Mouse (Mus musculus) C2C12 (cell line): Measurements from ENCODE around the gene Adgrb2.

Experiments used
- CEBPB ChIP-seq: IDR thresholded peaks from one replicate; pipeline ENCODE4 v1.6.1; 2011; ENCODE audit warnings: low read depth, mild to moderate bottlenecking, control low read depth, moderate library complexity
- CTCF ChIP-seq: IDR thresholded peaks from one replicate; pipeline ENCODE4 v1.5.1; 2011; ENCODE audit not compliant: control insufficient read depth, insufficient read depth, insufficient read length
- FOSL1 ChIP-seq: IDR thresholded peaks from one replicate; pipeline ENCODE4 v1.8.0; 2011; ENCODE audit warnings: mild to moderate bottlenecking, low read length; ENCODE audit not compliant: poor library complexity, insufficient read depth, severe bottlenecking
- MAX ChIP-seq: IDR thresholded peaks from one replicate; pipeline ENCODE4 v1.6.1; 2011; ENCODE audit warnings: mild to moderate bottlenecking, control low read depth
- MYOD1 ChIP-seq: IDR thresholded peaks from one replicate; pipeline ENCODE4 v1.6.1; 2011; ENCODE audit warnings: low read depth; ENCODE audit not compliant: control insufficient read depth, insufficient read length
- MYOG ChIP-seq: IDR thresholded peaks from one replicate; pipeline ENCODE4 v1.6.1; 2011; ENCODE audit not compliant: control insufficient read depth, insufficient read length; ENCODE audit errors: extremely low read depth
- USF1 ChIP-seq: IDR thresholded peaks from one replicate; pipeline ENCODE4 v1.6.1; 2011; ENCODE audit warnings: low read depth, mild to moderate bottlenecking, control low read depth, moderate library complexity

GRCm38 (mm10) chr4:129970168-129970567, 14.5 kb upstream of the Adgrb2 start:
- TF ChIP-seq CTCF (no peak), USF1 (no peak), FOSL1 (no peak), MYOD1 (no peak), MAX (no peak), MYOG (no peak), CEBPB (no peak)
